Mouse (Mus musculus) cerebellum, adult 2 months (tissue): ENCODE results near the gene Ssx2ip. TPM values are rescaled to one million over a fixed set of nuclear protein-coding genes. Genes with fewer than 3 reads are reported as not detected.

Source experiments
- DNase-seq, 2 experiments: peaks; one replicate each; pipeline ENCODE4 v3.0.0; 2021
- H3K27ac ChIP-seq: fragments of 200-500 bp; 2 replicates; pipeline ENCODE4 v1.5.1; 2012; ENCODE audit warnings: low read length, control low read depth, inconsistent platforms; ENCODE audit not compliant: insufficient read depth
- H3K27me3 ChIP-seq: fragments of 200-500 bp; 2 replicates; pipeline ENCODE4 v1.6.1; 2012; ENCODE audit warnings: inconsistent platforms, mild to moderate bottlenecking, low read length, moderate library complexity; ENCODE audit not compliant: control insufficient read depth, insufficient read depth
- H3K4me1 ChIP-seq: fragments of 200-500 bp; 2 replicates; pipeline ENCODE4 v1.6.1; 2011; ENCODE audit warnings: low read length; ENCODE audit not compliant: control insufficient read depth, insufficient read depth
- H3K4me3 ChIP-seq: fragments of 200-500 bp; replicated peaks from 2 replicates; pipeline ENCODE3; 2011; ENCODE audit warnings: mild to moderate bottlenecking, low read depth, low read length, control low read depth; ENCODE audit not compliant: insufficient read depth
- CTCF ChIP-seq: fragments of 200-500 bp; IDR thresholded peaks from 2 replicates; pipeline ENCODE4 v1.5.1; 2011; ENCODE audit warnings: low read depth, mild to moderate bottlenecking, control low read depth, low read length, moderate library complexity, borderline replicate concordance; ENCODE audit not compliant: insufficient read depth
- POLR2A ChIP-seq: fragments of 200-500 bp; IDR thresholded peaks from 2 replicates; pipeline ENCODE4 v1.6.1; 2011; ENCODE audit warnings: low read length, control low read depth, borderline replicate concordance; ENCODE audit not compliant: insufficient read depth
- WGBS: fragments of 180-500 bp; shearing (Covaris S2); methylation state at CpG from one replicate; pipeline ENCODE4 v1.1.7; 2018; 5-methylcytosine and 5-hydroxymethylcytosine counted together
- polyA plus RNA-seq: library from polyadenylated mRNA; depleted of rRNA; stranded (reverse); fragments of >200 nt; gene quantifications from 2 replicates; pipeline ENCODE4 v1.2.3, GENCODE M21; 2012

Gene Ssx2ip
- polyA plus RNA-seq, 1 experiment = 33.2 TPM

- no peak overlapping the region for H3K4me3 ChIP-seq
- DNase-seq = no peak
- H3K4me1 ChIP-seq = no peaks in the 10 kb centered on the region
- H3K27me3 ChIP-seq = no peaks in the 10 kb centered on the region
- H3K27ac ChIP-seq = no peak overlapping the region
- no peak for TF ChIP-seq POLR2A
- TF ChIP-seq CTCF = no peak
- 79% methylated on average over 7 of the region's 7 CpGs for WGBS
Observed at GRCm38 (mm10) chr3:146443380-146443779, 38.9 kb downstream of the Ssx2ip start.

DNA sequence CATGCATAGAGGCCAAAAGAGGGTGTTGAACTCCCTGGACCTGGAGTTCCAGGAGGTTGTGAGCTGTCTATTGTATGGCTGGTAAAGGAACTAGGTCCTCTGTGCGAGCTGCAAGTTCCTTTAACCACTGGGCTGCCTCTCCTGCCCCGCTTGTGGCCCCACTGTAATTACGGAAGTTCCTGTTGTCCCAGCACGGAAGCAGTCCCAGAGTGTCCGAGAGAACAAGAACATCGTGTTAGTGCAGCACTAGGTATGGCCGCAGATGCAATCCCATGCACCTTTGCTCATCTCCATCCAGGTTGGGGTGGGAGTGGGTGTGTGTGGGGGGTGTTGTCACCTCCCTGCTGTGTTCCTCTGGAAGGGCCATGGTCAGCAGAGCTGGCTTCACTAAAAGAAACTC, 40.4 kb downstream of the Ssx2ip start:
- Histone ChIP-seq H3K4me3 (no peak overlapping the region), H3K27ac (no peak overlapping the region), H3K27me3 (no peaks in the 10 kb centered on the region), H3K4me1 (no peaks in the 10 kb centered on the region)
- TF ChIP-seq POLR2A (no peak), CTCF (no peak)
- WGBS = 93% methylated on average over 7 of the region's 7 CpGs
- no peak for DNase-seq

- DNase-seq = no peak
- H3K27me3 ChIP-seq = no peaks in the 10 kb centered on the region
- H3K4me1 ChIP-seq = no peaks in the 10 kb centered on the region
- 12% methylated on average over 5 of the region's 5 CpGs for WGBS
- no peak overlapping the region for H3K4me3 ChIP-seq
- TF ChIP-seq CTCF (no peak), POLR2A (no peak)
- H3K27ac ChIP-seq = no peak overlapping the region
Observed at GRCm38 (mm10) chr3:146447156-146447555, 42.7 kb downstream of the Ssx2ip start.

- no peak overlapping the region for H3K4me3 ChIP-seq
- 92% methylated on average over 3 of the region's 3 CpGs for WGBS
- no peak overlapping the region for H3K27ac ChIP-seq
- no peaks in the 10 kb centered on the region for H3K4me1 ChIP-seq
- TF ChIP-seq CTCF (no peak), POLR2A (no peak)
- no peaks in the 10 kb centered on the region for H3K27me3 ChIP-seq
- no peak for DNase-seq
Observed at GRCm38 (mm10) chr3:146447598-146447997, 43.2 kb downstream of the Ssx2ip start.

GRCm38 (mm10) chr3:146448372-146448771, 43.9 kb downstream of the Ssx2ip start:
- TF ChIP-seq POLR2A = no peak
- no peak for TF ChIP-seq CTCF
- H3K4me3 ChIP-seq = no peak overlapping the region
- no peak overlapping the region for H3K27ac ChIP-seq
- H3K27me3 ChIP-seq = no peaks in the 10 kb centered on the region
- WGBS = 91% methylated on average over 10 of the region's 10 CpGs
- H3K4me1 ChIP-seq = no peaks in the 10 kb centered on the region
- DNase-seq = no peak

- 84% methylated on average over 6 of the region's 6 CpGs for WGBS
- no peak for DNase-seq
- Histone ChIP-seq H3K4me1 (no peaks in the 10 kb centered on the region), H3K4me3 (no peak overlapping the region), H3K27ac (no peak overlapping the region), H3K27me3 (no peaks in the 10 kb centered on the region)
- no peak for TF ChIP-seq POLR2A
- no peak for TF ChIP-seq CTCF
Observed at GRCm38 (mm10) chr3:146448969-146449368, 44.5 kb downstream of the Ssx2ip start.

DNA sequence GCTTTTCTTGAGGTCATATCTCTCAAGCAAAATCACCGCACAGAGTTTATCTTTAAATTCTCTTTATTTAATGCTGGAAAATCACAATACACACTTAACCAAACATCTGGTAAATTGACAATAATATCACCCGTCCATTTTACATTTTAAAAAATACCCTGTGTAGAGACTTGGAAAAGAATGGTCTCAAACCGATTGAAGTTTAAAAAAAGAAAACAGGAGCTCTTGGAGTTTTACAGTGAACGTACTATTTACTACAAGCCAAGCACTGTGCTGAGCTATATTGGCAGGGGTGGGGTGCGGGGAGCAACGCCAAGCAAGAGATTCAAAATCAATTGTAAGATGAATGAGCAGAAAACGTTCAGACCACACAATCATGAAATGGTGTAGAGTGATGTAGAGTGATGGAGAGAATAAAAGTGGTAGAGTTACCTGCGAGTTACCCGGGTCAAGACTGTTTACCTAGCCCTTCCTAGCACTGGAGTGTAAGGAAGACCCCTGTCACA, 45.4 kb downstream of the Ssx2ip start, which contains the start of gene Ctbs:
Gene Ctbs, plus strand, starts transcription at position 51 of the 506 bp plus-strand sequence.
- no peak for DNase-seq
- TF ChIP-seq CTCF = no peak
- Histone ChIP-seq H3K27me3 (no peaks in the 10 kb centered on the region), H3K4me1 (no peaks in the 10 kb centered on the region), H3K4me3 (peak within 1 kb of the TSS; percentile 61), H3K27ac (no peak within 1 kb of the TSS)
- WGBS = 45% methylated on average over 9 of the region's 9 CpGs

DNA sequence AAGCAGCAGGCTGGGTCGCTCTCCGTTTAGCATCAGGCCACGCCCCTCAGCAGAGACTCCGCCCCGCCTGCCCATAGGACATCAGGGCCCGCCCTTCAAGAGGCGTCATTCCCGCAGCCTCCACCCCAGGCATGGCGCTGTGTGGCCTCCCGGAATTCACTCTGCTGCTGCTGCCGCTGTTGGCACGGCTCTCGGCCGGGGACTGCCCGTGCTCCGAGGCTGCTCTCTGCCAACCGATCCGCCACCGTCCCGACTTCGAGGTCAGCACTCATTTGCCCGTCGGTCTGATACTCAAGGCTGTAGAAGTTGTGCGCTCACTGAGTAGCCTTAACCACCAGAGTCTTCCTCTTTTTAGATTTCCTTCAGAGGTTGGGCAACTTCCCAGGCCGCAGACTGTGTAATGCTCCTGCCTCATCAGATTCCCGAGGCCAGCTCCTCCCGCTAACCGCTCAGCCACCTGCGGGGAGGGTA, 46.0 kb downstream of the Ssx2ip start:
- peak overlapping the region; percentile 61 for H3K4me3 ChIP-seq
- TF ChIP-seq CTCF (no peak), POLR2A (peak; percentile 68)
- no peaks in the 10 kb centered on the region for H3K27me3 ChIP-seq
- peak; percentile 86 to 87 for DNase-seq
- under 1% methylated on average over 29 of the region's 29 CpGs for WGBS
- no peak overlapping the region for H3K27ac ChIP-seq
- no peaks in the 10 kb centered on the region for H3K4me1 ChIP-seq
